Mouse (Mus musculus): ENCODE data around the gene Sart3. TPM values are rescaled to one million over a fixed set of nuclear protein-coding genes. Genes with fewer than 3 reads are reported as not detected.

Gene Sart3
- total and polyA plus RNA-seq, 3 experiments = 10.2 to 14.4 (median 12.2) TPM

DNA sequence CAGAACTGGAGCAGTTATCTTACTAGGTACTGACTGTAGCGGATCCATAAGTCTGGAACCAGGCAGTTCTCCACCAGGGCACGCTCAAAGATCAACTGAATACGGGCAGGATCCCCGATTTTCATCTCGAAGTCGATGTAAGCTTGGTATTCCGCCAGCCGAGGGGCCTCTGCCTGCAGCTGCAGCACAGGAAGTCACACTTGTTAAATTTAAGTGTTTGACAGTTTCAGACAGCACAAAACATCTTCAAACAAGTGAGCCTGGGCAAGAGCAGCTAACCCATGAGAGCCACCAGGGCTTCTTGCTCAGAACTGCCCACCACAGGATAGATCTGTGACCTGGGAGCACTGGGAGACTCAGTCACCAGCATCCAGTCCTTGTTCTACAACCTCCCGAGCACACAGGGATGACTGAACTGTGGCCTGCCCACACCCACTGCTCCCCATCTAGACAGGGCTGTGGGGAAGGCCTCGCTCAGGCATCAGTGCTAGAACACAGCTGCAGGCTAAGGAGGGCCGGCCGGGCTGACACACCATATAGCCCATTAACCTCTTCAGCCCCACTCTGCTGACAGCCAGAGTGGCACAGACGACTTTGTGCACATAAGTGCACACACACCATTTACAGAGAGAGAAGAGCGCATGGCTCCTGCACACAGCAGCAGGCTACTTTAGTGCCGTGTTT is 16.8 kb downstream of the Sart3 start:
- intact Hi-C loops (cut with DNase I) = no loop called here
- Histone ChIP-seq H3K36me3 (ENCODE audit: control insufficient read depth, insufficient read depth, low read length) (no peaks in the 10 kb centered on the region), H3K4me1 (ENCODE audit: control insufficient read depth, insufficient read depth, low read length) (0 out of 2 replicates have a peak, but pooled peaks cover 1% of the 10 kb centered on the region), H3K27me3 (ENCODE audit: control insufficient read depth, insufficient read depth, low read length) (no peaks in the 10 kb centered on the region), H3K9ac (ENCODE audit: low read depth, low read length) (no peak overlapping the region), H3K27ac (no peak overlapping the region), H3K4me3 (no peak overlapping the region), H3K79me2 (replicated peaks; ENCODE audit: control insufficient read depth, insufficient read depth, low read length) (no peaks in the 10 kb centered on the region)
- DNase-seq = no peak
- 88% methylated on average over 15 of the region's 15 CpGs for WGBS
- TF ChIP-seq POLR2A (IDR thresholded peaks at IDR 0.05; ENCODE audit: insufficient read depth, low read depth, low read length) (no peak), CTCF (IDR thresholded peaks at IDR 0.05) (no peak), EP300 (IDR thresholded peaks at IDR 0.05; ENCODE audit: insufficient read depth, low read depth, low read length) (no peak)

DNA sequence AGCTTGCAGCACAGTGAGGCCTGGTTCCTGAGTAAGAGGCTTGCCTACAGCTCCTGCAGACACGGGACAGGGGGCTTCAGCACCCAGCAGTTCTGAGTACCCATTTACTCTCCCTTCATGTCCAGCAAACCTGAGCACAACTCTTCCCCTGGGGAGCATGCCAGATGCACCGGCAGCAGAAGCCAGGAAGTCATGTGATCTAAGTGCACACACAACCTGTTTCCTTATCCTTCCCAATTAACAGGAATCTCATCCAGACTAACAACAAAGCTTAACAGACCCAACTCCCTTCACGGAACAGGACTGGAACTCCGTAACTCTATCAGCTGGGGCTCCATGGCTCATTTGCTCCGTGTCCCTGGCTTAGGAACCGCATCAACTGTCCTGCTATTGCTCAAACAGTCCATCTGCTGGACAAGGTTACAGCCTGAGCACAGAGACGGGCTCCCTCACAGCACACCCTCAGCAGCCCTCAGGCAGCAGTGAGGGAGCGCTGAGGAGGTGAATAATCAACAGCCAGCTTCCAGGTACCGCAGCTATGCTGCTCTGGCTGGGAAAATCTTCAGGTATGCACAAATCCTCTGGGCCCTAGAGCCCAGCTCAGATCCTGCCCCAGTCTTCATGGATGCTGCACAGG is 20.7 kb downstream of the Sart3 start:
- H3K27ac ChIP-seq = no peak overlapping the region
- intact Hi-C loops (cut with DNase I) = no loop called here
- no peak for TF ChIP-seq CTCF (IDR thresholded peaks at IDR 0.05)
- TF ChIP-seq EP300 (IDR thresholded peaks at IDR 0.05; ENCODE audit: insufficient read depth, low read depth, low read length) = no peak
- no peak for TF ChIP-seq POLR2A (IDR thresholded peaks at IDR 0.05; ENCODE audit: insufficient read depth, low read depth, low read length)
- H3K4me1 ChIP-seq (ENCODE audit: control insufficient read depth, insufficient read depth, low read length) = 0 out of 2 replicates have a peak, but pooled peaks cover 1% of the 10 kb centered on the region
- WGBS = 61% methylated on average over 9 of the region's 9 CpGs
- DNase-seq = no peak
- no peak overlapping the region for H3K9ac ChIP-seq (ENCODE audit: low read depth, low read length)
- H3K36me3 ChIP-seq (ENCODE audit: control insufficient read depth, insufficient read depth, low read length) = no peaks in the 10 kb centered on the region
- no peaks in the 10 kb centered on the region for H3K79me2 ChIP-seq (replicated peaks; ENCODE audit: control insufficient read depth, insufficient read depth, low read length)
- H3K27me3 ChIP-seq (ENCODE audit: control insufficient read depth, insufficient read depth, low read length) = no peaks in the 10 kb centered on the region
- H3K4me3 ChIP-seq = no peak overlapping the region

DNA sequence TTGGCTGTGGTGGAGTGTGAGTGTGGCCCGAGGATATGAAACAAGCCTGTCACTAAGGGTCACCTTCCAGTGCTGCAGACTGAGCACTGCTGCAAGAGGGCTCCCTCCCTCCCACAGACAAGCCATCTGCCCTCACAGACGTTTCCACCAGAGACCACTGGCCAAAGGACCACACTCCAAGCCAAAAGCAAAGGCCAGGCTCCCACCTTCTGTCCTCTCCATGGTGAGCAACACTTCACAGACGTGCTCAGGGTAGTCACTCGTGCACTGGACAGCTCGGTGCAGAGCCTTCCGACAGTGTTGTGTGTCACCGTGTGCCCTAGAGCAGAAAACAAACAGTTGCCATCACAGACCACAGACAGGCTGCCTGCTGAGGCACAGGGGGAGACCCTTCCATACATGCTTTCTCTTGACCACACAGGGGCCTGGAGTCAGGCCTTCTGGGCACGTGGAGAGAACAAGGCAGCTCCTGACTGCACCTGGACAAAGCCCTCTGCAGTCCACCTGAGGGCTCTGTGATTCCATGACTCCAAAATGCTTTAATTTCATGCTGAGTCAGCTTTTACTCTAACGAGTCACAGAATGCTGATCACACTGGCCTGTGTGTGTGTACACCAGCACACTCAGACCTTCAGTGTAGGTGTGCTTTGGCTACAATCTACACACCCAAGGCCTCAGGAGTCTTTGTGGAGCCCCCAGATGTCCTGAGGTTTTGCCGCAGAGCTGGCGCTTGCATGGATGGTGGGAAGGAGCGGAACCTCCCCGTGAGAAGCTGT is 23.6 kb downstream of the Sart3 start:
- TF ChIP-seq EP300 (IDR thresholded peaks at IDR 0.05; ENCODE audit: insufficient read depth, low read depth, low read length) (no peak), CTCF (IDR thresholded peaks at IDR 0.05) (no peak), POLR2A (IDR thresholded peaks at IDR 0.05; ENCODE audit: insufficient read depth, low read depth, low read length) (no peak)
- Histone ChIP-seq H3K9ac (ENCODE audit: low read depth, low read length) (no peak overlapping the region), H3K36me3 (ENCODE audit: control insufficient read depth, insufficient read depth, low read length) (no peaks in the 10 kb centered on the region), H3K79me2 (replicated peaks; ENCODE audit: control insufficient read depth, insufficient read depth, low read length) (no peaks in the 10 kb centered on the region), H3K4me1 (ENCODE audit: control insufficient read depth, insufficient read depth, low read length) (0 out of 2 replicates have a peak, but pooled peaks cover 1% of the 10 kb centered on the region), H3K27ac (no peak overlapping the region), H3K4me3 (no peak overlapping the region), H3K27me3 (ENCODE audit: control insufficient read depth, insufficient read depth, low read length) (no peaks in the 10 kb centered on the region)
- DNase-seq = no peak
- intact Hi-C loops (cut with DNase I) = no loop called here
- 95% methylated on average over 13 of the region's 13 CpGs for WGBS

DNA sequence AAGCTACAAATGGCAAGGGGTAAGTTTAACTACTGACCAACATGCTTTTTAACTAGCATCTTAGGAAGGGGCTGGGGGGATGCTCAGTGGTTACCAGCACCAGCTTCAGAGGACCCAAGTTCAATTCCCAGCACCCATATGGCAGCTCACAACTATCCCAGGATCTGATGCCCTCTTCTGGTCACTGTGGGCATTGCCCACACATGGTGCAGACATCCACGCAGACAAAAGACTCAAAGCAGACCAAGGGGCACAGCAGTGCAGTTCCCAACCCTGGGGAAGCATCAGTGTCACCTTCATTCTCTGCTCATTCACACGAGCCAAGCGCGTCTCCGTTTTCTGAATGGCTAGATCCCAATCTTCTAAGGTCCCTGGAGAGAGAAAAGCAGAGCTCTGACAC is 24.7 kb downstream of the Sart3 start:
- 96% methylated on average over 5 of the region's 5 CpGs for WGBS
- H3K27me3 ChIP-seq (ENCODE audit: control insufficient read depth, insufficient read depth, low read length) = no peaks in the 10 kb centered on the region
- H3K4me1 ChIP-seq (ENCODE audit: control insufficient read depth, insufficient read depth, low read length) = 0 out of 2 replicates have a peak, but pooled peaks cover 1% of the 10 kb centered on the region
- H3K79me2 ChIP-seq (replicated peaks; ENCODE audit: control insufficient read depth, insufficient read depth, low read length) = no peaks in the 10 kb centered on the region
- no peak overlapping the region for H3K27ac ChIP-seq
- no peak for DNase-seq
- no peak overlapping the region for H3K4me3 ChIP-seq
- no peaks in the 10 kb centered on the region for H3K36me3 ChIP-seq (ENCODE audit: control insufficient read depth, insufficient read depth, low read length)
- TF ChIP-seq EP300 (IDR thresholded peaks at IDR 0.05; ENCODE audit: insufficient read depth, low read depth, low read length) = no peak
- TF ChIP-seq CTCF (IDR thresholded peaks at IDR 0.05) = peak; percentile 38
- no peak overlapping the region for H3K9ac ChIP-seq (ENCODE audit: low read depth, low read length)
- intact Hi-C loops (cut with DNase I) = no loop called here

DNA sequence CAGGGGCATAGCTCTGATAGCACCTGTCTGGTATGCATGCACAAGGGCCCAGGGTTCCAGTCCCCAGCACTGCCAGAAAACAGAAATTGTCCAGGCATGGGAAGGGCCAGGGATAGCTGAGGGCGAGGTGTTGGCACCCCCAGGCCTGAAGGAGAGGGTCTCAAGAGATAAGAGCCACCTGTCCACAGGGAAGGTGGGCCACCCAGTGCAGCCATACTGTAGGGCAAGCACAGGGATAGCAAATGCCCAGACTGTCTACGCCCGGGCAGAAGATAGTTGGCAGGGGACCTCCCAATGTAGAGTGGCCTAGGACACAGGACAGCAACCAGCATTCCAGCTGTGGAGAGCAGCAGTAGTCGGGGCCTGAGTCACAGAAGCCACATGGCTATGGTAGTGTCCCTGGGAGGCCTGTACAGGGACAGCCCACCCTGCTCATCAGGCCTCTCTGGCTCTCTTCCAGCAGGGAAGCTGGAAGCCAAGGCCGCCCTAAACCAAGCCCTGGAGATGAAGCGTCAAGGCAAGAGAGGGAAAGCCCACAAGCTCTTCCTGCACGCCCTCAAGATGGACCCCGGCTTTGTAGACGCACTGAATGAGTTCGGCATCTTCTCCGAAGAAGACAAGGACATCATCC is 34.6 kb downstream of the Sart3 start:
- Histone ChIP-seq H3K36me3 (ENCODE audit: control insufficient read depth, insufficient read depth, low read length) (no peaks in the 10 kb centered on the region), H3K27me3 (ENCODE audit: control insufficient read depth, insufficient read depth, low read length) (no peaks in the 10 kb centered on the region), H3K4me3 (no peak overlapping the region), H3K4me1 (ENCODE audit: control insufficient read depth, insufficient read depth, low read length) (peaks cover 5% of the 10 kb centered on the region; the same call in 1 of the 2 replicates), H3K27ac (no peak overlapping the region), H3K9ac (ENCODE audit: low read depth, low read length) (no peak overlapping the region), H3K79me2 (replicated peaks; ENCODE audit: control insufficient read depth, insufficient read depth, low read length) (no peaks in the 10 kb centered on the region)
- TF ChIP-seq CTCF (IDR thresholded peaks at IDR 0.05) (no peak), EP300 (IDR thresholded peaks at IDR 0.05; ENCODE audit: insufficient read depth, low read depth, low read length) (no peak), POLR2A (IDR thresholded peaks at IDR 0.05; ENCODE audit: insufficient read depth, low read depth, low read length) (no peak)
- intact Hi-C loops (cut with DNase I) = loop anchor here (2.0 kb wide), 1 partner anchor 33 kb away; no protein-coding TSS in a partner anchor
- no peak for DNase-seq
- WGBS = 83% methylated on average over 11 of the region's 11 CpGs
